Mouse (Mus musculus): Measurements from ENCODE around the gene Prkca. TPM values are rescaled to one million over a fixed set of nuclear protein-coding genes. Genes with fewer than 3 reads are reported as not detected.

The Prkca gene
- polyA plus RNA-seq, 1 experiment, result not detected

GRCm38 (mm10) chr11:108057138-108057537 is 286.6 kb downstream of the Prkca start:
- no peak for TF ChIP-seq GATA1 (IDR thresholded peaks at IDR 0.05; ENCODE audit: low read length)

- TF ChIP-seq GATA1 (IDR thresholded peaks at IDR 0.05; ENCODE audit: low read length), result no peak
Measured at GRCm38 (mm10) chr11:108054647-108055046, 289.1 kb downstream of the Prkca start.

GRCm38 (mm10) chr11:108053746-108054145 is 290.0 kb downstream of the Prkca start:
- no peak for TF ChIP-seq GATA1 (IDR thresholded peaks at IDR 0.05; ENCODE audit: low read length)

GRCm38 (mm10) chr11:108041669-108042068 is 302.1 kb downstream of the Prkca start:
- TF ChIP-seq GATA1 (IDR thresholded peaks at IDR 0.05; ENCODE audit: low read length), result no peak

- no peak for TF ChIP-seq GATA1 (IDR thresholded peaks at IDR 0.05; ENCODE audit: low read length)
Measured at GRCm38 (mm10) chr11:108040823-108041222, 302.9 kb downstream of the Prkca start.

- TF ChIP-seq GATA1 (IDR thresholded peaks at IDR 0.05; ENCODE audit: low read length), result no peak
Measured at GRCm38 (mm10) chr11:108039761-108040160, 304.0 kb downstream of the Prkca start.

GRCm38 (mm10) chr11:108038989-108039388 is 304.7 kb downstream of the Prkca start:
- TF ChIP-seq GATA1 (IDR thresholded peaks at IDR 0.05; ENCODE audit: low read length), result no peak

- TF ChIP-seq GATA1 (IDR thresholded peaks at IDR 0.05; ENCODE audit: low read length), result no peak
Measured at GRCm38 (mm10) chr11:108036339-108036738, 307.4 kb downstream of the Prkca start.

GRCm38 (mm10) chr11:108035761-108036160 is 308.0 kb downstream of the Prkca start:
- TF ChIP-seq GATA1 (IDR thresholded peaks at IDR 0.05; ENCODE audit: low read length), result no peak

GRCm38 (mm10) chr11:108034376-108034775 is 309.4 kb downstream of the Prkca start:
- TF ChIP-seq GATA1 (IDR thresholded peaks at IDR 0.05; ENCODE audit: low read length), result no peak

GRCm38 (mm10) chr11:108032568-108032967 is 311.2 kb downstream of the Prkca start:
- TF ChIP-seq GATA1 (IDR thresholded peaks at IDR 0.05; ENCODE audit: low read length), result no peak

GRCm38 (mm10) chr11:108030956-108031604 is 312.6 kb downstream of the Prkca start:
- no peak for TF ChIP-seq GATA1 (IDR thresholded peaks at IDR 0.05; ENCODE audit: low read length)

- TF ChIP-seq GATA1 (IDR thresholded peaks at IDR 0.05; ENCODE audit: low read length), result no peak
Measured at GRCm38 (mm10) chr11:108029321-108029720, 314.4 kb downstream of the Prkca start.

GRCm38 (mm10) chr11:108028398-108028797 is 315.3 kb downstream of the Prkca start:
- TF ChIP-seq GATA1 (IDR thresholded peaks at IDR 0.05; ENCODE audit: low read length), result no peak

- no peak for TF ChIP-seq GATA1 (IDR thresholded peaks at IDR 0.05; ENCODE audit: low read length)
Measured at GRCm38 (mm10) chr11:108025726-108026425, 317.9 kb downstream of the Prkca start.

- no peak for TF ChIP-seq GATA1 (IDR thresholded peaks at IDR 0.05; ENCODE audit: low read length)
Measured at GRCm38 (mm10) chr11:108023188-108023587, 320.5 kb downstream of the Prkca start.

- no peak for TF ChIP-seq GATA1 (IDR thresholded peaks at IDR 0.05; ENCODE audit: low read length)
Measured at GRCm38 (mm10) chr11:108020889-108021288, 322.8 kb downstream of the Prkca start.
